Mouse (Mus musculus) liver, postnatal 0 days (tissue): Measurements from ENCODE around the gene Mov10. TPM values are rescaled to one million over a fixed set of nuclear protein-coding genes. Genes with fewer than 3 reads are reported as not detected.
A peak's percentile ranks its signal among the peaks of the same experiment; 100 is the strongest.

Source experiments
- ATAC-seq: fragments of 200-750 bp; cut with Nextera tagmentation; 2 replicates; pipeline ENCODE4 v1.8.0; 2017; ENCODE audit warnings: mild to moderate bottlenecking, moderate library complexity
- DNase-seq: peaks from one replicate; pipeline ENCODE4 v3.0.0-alpha.2; 2016
- H3K27ac ChIP-seq: fragments of 300-500 bp; sonication (generic); 2 replicates; pipeline ENCODE4 v1.5.1; 2014; ENCODE audit warnings: antibody characterized with exemption, moderate library complexity, mild to moderate bottlenecking, low read depth
- H3K27me3 ChIP-seq: fragments of 300-500 bp; sonication (generic); 2 replicates; pipeline ENCODE4 v1.6.1; 2014; ENCODE audit warnings: low read length, control low read depth, mixed read lengths; ENCODE audit not compliant: insufficient read depth
- H3K36me3 ChIP-seq: fragments of 300-500 bp; sonication (generic); replicated peaks from 2 replicates; pipeline ENCODE4 v1.6.1; 2014; ENCODE audit warnings: mild to moderate bottlenecking, control low read depth, low read length, moderate library complexity, mixed read lengths; ENCODE audit not compliant: insufficient read depth
- H3K4me1 ChIP-seq: fragments of 300-500 bp; sonication (generic); 2 replicates; pipeline ENCODE4 v1.6.1; 2014; ENCODE audit warnings: antibody characterized with exemption, mild to moderate bottlenecking, control low read depth; ENCODE audit not compliant: insufficient read depth
- H3K4me2 ChIP-seq: fragments of 300-500 bp; sonication (generic); 2 replicates; pipeline ENCODE4 v1.6.1; 2014; ENCODE audit warnings: low read depth, mild to moderate bottlenecking, low read length, moderate library complexity, mixed read lengths
- H3K4me3 ChIP-seq: fragments of 300-500 bp; sonication (generic); 2 replicates; pipeline ENCODE4 v1.5.1; 2014; ENCODE audit warnings: low read depth, low read length
- H3K9ac ChIP-seq: fragments of 300-500 bp; sonication (generic); replicated peaks from 2 replicates; pipeline ENCODE4 v1.6.1; 2014; ENCODE audit warnings: mild to moderate bottlenecking, moderate library complexity
- H3K9me3 ChIP-seq: fragments of 300-500 bp; sonication (generic); 2 replicates; pipeline ENCODE4 v1.6.1; 2016; ENCODE audit warnings: mild to moderate bottlenecking, control low read depth, low read length, mixed read lengths
- CTCF ChIP-seq: sonication (generic); IDR thresholded peaks from 2 replicates; pipeline ENCODE4 v1.5.1; 2016; ENCODE audit warnings: antibody characterized with exemption, low read depth
- EP300 ChIP-seq: IDR thresholded peaks from 2 replicates; pipeline ENCODE4 v1.6.1; 2016; ENCODE audit warnings: antibody characterized with exemption, low read depth, mild to moderate bottlenecking
- WGBS: fragments of 180-500 bp; shearing (Covaris S2); extraction: QIAGEN DNeasy Blood & Tissue Kit; methylation state at CpG from one replicate; pipeline ENCODE4 v1.1.7; 2014; ENCODE audit not compliant: insufficient replicate concordance; 5-methylcytosine and 5-hydroxymethylcytosine counted together
- polyA plus RNA-seq: library from polyadenylated mRNA; unstranded; fragments of >200 nt; fragmentation: Nextera tagmentation; extraction: Ambion mirVana; gene quantifications from 2 replicates; pipeline ENCODE4 v1.2.1, GENCODE M21; 2015

Gene Mov10
- polyA plus RNA-seq, 1 experiment from 2014 or later: 37.3 TPM

- Histone ChIP-seq H3K27me3 (peaks cover 16% of the 10 kb centered on the region), H3K9me3 (no peaks in the 10 kb centered on the region), H3K9ac (peak within 1 kb of the TSS; percentile 60), H3K4me3 (peak within 1 kb of the TSS; percentile 61), H3K4me1 (peaks cover 23% of the 10 kb centered on the region; the same call in 1 of the 2 replicates), H3K4me2 (peak within 1 kb of the TSS; percentile 69), H3K27ac (peak within 1 kb of the TSS; percentile 74), H3K36me3 (peaks cover 5% of the 10 kb centered on the region; the same call in 1 of the 2 replicates)
- ATAC-seq: no peak; the same call in 1 of the 2 replicates
- no peak for TF ChIP-seq EP300
- 52% methylated on average over 3 of the region's 3 CpGs for WGBS
- DNase-seq: no peak
Measured at GRCm38 (mm10) chr3:104788075-104788474, 30.3 kb downstream of the Mov10 start, which contains the start of gene Rhoc. Gene Rhoc, plus strand, starts transcription at chr3:104788375.

GRCm38 (mm10) chr3:104785284-104785683, 33.1 kb downstream of the Mov10 start:
- 84% methylated on average over 6 of the region's 6 CpGs for WGBS
- H3K27me3 ChIP-seq: peaks cover 41% of the 10 kb centered on the region

GRCm38 (mm10) chr3:104783971-104784500, 34.3 kb downstream of the Mov10 start:
- H3K27me3 ChIP-seq: peaks cover 52% of the 10 kb centered on the region
- no peak for DNase-seq
- TF ChIP-seq EP300 (no peak), CTCF (no peak)

More at GRCm38 (mm10) chr3:104785284-104785683, 33.1 kb downstream of the Mov10 start:
- no peak for TF ChIP-seq CTCF
- Histone ChIP-seq H3K27ac (no peak overlapping the region), H3K4me3 (no peak overlapping the region), H3K4me1 (peaks cover 30% of the 10 kb centered on the region), H3K36me3 (no peaks in the 10 kb centered on the region), H3K4me2 (no peak overlapping the region), H3K9me3 (no peaks in the 10 kb centered on the region), H3K9ac (no peak overlapping the region)
- ATAC-seq (no peak), DNase-seq (no peak)

GRCm38 (mm10) chr3:104782061-104782681, 36.2 kb downstream of the Mov10 start:
- Histone ChIP-seq H3K4me2 (peak overlapping the region; percentile 87), H3K27me3 (peaks cover 64% of the 10 kb centered on the region), H3K4me1 (peaks cover 26% of the 10 kb centered on the region), H3K9ac (no peak overlapping the region), H3K4me3 (peak overlapping the region; percentile 52; the same call in 1 of the 2 replicates), H3K27ac (no peak overlapping the region), H3K9me3 (no peaks in the 10 kb centered on the region), H3K36me3 (no peaks in the 10 kb centered on the region)
- no peak for ATAC-seq
- DNase-seq: peak; percentile 34
- WGBS: 19% methylated on average over 12 of the region's 12 CpGs
- TF ChIP-seq CTCF (no peak), EP300 (no peak)

More at GRCm38 (mm10) chr3:104783971-104784500, 34.3 kb downstream of the Mov10 start:
- H3K27ac ChIP-seq: no peak overlapping the region
- no peak overlapping the region for H3K4me3 ChIP-seq
- H3K9me3 ChIP-seq: no peaks in the 10 kb centered on the region
- no peak overlapping the region for H3K9ac ChIP-seq
- peaks cover 26% of the 10 kb centered on the region for H3K4me1 ChIP-seq
- no peaks in the 10 kb centered on the region for H3K36me3 ChIP-seq
- ATAC-seq: no peak
- H3K4me2 ChIP-seq: no peak overlapping the region
- WGBS: 42% methylated on average over 14 of the region's 14 CpGs

GRCm38 (mm10) chr3:104781471-104781903, 36.9 kb downstream of the Mov10 start, which contains the start of gene Fam19a3:
Gene Fam19a3, minus strand, starts transcription at chr3:104781840.
- DNase-seq (peak; percentile 31), ATAC-seq (peak; percentile 9; the same call in 1 of the 2 replicates)
- Histone ChIP-seq H3K27me3 (peaks cover 70% of the 10 kb centered on the region), H3K9me3 (no peaks in the 10 kb centered on the region), H3K9ac (peak within 1 kb of the TSS; percentile 41), H3K27ac (no peak within 1 kb of the TSS), H3K4me3 (peak within 1 kb of the TSS; percentile 52), H3K4me2 (peak within 1 kb of the TSS; percentile 87), H3K4me1 (peaks cover 26% of the 10 kb centered on the region), H3K36me3 (no peaks in the 10 kb centered on the region)
- under 1% methylated on average over 18 of the region's 26 CpGs for WGBS
- TF ChIP-seq EP300 (no peak), CTCF (no peak)

GRCm38 (mm10) chr3:104780561-104781420, 37.6 kb downstream of the Mov10 start, which contains the start of gene Ppm1j:
Gene Ppm1j, plus strand, starts transcription at chr3:104781056.
- no peak for TF ChIP-seq CTCF
- no peak for TF ChIP-seq EP300
- peak; percentile 77 for ATAC-seq

More at GRCm38 (mm10) chr3:104780561-104781420, 37.6 kb downstream of the Mov10 start, which contains the start of gene Ppm1j:
- peaks cover 77% of the 10 kb centered on the region for H3K27me3 ChIP-seq
- H3K4me3 ChIP-seq: peak within 1 kb of the TSS; percentile 52
- no peaks in the 10 kb centered on the region for H3K9me3 ChIP-seq
- no peak within 1 kb of the TSS for H3K27ac ChIP-seq
- H3K36me3 ChIP-seq: no peaks in the 10 kb centered on the region
- DNase-seq: peak; percentile 81
- H3K4me1 ChIP-seq: peaks cover 26% of the 10 kb centered on the region
- WGBS: 3% methylated on average over 51 of the region's 56 CpGs
- H3K9ac ChIP-seq: peak within 1 kb of the TSS; percentile 41
- H3K4me2 ChIP-seq: peak within 1 kb of the TSS; percentile 87
